Mouse (Mus musculus): ENCODE results near the gene Kidins220.
A peak's percentile ranks its signal among the peaks of the same experiment; 100 is the strongest.

The Kidins220 gene

DNA sequence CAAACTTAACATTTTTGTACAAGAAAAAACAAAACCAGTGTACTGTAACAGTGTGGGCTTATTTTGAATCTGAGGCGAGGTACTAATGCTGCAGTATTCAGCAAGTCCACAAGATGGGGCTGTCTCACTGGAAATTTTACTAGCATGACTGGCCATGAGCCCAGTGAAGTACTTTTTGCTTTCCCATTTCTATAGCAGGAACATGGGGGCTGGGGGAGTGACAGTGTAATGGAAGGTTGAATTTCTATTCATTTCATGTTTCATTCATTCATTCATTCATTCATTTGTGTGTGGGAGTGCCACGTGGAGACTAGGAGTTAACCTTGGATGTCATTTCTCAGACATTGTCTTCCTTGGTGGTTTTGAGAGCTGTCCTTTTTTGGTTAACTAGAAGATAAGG, 52.7 kb downstream of the Kidins220 start:
- DNase-seq: peak; percentile 71

DNA sequence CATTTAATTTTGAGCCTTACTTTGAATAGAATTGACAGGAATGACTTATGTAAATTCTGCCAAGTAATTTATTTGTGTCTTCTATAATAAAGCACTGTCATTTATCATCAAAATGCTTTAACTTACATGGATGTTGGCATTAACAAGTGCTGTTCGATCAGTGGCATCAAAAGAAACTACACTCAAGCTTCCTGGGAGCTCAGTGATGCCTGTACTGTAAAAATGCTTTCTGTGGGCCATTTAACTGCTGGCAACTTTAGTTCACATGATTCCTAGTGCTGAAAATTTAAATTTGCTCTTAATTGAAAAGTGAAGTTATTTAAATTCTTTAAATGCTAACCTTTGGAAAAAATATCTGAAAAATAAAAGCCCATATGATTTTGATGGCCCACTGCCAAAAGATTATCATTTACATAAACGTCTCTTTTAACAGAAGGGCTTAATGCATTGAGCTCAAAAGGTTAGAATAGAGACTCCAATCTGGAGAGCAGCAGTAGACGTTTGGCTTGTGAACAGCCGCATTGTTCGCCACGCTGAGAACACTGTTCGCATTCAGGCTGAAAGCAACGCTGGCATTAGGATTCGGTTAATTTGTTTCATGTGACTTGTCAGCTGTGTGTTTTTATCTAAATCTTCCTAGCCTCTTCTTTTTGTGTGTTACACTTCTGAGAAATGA, 59.1 kb downstream of the Kidins220 start:
- DNase-seq: no peak

DNA sequence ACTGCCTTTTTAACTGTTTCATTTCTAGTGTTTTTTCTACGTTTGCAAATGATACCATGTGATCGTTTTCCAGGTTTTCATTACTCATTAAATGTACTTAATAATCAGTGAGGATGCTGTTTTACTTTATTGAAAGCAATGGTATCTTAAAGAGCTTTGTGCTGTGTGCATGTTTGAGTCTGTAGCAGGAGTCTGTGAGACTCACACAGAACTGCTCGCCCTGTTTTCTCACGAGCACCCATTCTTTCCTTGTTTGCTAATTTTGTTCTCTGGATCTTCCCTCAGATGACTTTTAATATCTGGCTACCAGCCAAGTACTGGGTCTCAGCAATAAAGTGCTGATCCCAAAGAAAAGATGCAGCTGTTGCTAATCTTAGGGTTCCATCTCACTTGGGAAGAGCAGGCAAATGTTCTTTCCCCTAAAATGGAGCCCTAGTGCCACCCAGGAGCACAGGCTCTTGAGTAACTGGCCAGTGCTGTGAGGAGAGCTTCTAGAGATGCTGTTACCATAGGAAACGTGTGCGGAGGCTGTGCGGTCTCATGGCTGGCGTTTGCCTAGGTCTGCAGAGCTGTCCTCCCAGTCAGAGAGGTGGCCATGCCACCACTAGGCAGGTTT, 59.7 kb downstream of the Kidins220 start:
- DNase-seq: peak; percentile 9

DNA sequence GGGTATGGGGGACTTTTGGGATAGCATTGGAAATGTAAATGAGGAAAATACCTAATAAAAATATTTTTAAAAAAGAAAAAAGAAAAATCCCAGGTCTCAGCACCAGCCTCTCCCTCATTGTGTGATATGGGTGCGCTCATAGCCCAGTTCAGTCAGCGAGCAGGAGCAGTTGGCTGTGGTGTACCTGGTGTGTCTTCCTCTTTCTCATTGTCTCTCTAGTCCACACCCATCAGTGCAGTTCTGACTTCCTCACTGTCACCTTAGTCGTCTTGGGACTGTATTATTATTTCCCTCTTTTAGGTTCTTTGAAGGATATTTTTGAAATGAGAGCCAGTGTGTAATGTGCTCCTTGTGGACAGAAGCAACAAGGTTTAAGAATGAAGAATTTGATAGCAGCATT, 61.3 kb downstream of the Kidins220 start:
- no peak for DNase-seq

DNA sequence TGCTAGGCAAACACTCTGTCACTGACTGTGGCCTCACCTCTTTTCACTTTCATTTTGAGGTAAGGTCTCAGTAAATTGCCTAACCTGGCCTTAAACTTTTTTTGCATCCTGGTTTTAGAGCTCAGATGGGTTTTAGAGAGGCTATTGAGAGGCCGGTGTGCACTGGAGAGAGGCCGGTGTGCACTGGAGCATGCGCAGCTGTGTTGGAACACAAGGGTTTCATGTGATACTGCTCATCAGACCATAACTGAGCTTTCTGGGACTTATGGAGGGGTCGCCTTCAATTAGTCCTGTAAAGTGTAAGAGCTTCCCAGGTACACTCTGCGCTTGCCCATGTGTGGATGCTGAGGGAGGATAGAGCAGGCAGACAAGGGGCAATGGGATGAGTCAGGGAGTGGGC, 62.5 kb downstream of the Kidins220 start:
- no peak for DNase-seq

DNA sequence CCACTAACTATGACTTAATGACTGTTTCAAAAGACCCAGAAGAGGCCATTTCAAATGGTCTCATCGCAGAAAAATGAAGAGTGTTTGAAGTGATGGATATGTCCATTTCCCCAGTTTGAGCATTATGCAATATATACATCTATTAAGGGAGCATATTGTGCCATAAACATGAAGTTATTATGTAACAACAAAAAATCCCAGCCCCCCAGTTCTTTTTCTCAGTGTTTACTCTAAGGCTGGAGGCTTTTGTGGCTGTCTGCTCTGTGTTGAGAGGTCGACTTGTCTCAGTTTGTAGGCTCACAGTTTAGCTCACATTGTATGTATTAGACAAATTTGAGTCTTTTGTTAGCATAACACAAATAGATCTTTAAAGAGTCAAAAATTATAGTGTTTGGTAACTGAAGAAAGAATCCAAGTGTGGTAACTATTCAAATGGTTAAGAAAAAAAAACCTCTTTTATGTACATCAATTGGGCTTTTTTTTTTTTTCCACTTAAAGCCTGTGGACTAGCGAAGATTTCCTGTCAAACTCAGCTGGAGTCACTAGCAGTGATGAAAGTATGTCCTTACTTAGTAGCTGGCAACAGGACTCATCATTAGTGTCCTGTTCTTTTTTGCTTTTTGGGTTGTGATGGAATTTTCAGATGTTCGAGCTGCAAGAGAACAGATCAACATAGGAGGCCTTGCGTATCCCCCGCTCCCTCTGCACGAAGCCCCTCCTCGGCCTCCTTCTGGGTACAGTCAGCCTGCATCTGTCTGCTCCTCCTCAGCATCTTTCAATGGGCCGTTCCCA, 63.2 kb downstream of the Kidins220 start:
- DNase-seq: no peak

DNA sequence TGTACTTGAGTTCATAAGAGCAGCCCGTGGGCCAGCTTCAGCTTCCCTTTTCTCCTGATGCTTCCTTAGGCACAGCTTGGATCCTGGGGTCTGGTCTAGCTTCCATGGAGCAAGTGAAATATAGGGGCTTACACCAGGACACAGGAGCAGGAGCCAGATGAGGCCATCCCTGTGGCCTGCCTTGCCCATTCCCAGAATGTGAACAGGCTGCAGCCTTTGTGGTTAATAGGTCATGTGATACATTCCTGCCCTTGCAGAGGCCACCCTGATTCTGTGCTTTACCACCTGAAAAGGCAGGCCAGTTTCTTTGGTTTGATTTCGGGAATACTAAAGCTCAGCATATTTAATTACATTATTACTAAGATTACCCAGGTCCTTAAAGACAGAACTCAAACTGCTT, 69.3 kb downstream of the Kidins220 start:
- no peak for DNase-seq

DNA sequence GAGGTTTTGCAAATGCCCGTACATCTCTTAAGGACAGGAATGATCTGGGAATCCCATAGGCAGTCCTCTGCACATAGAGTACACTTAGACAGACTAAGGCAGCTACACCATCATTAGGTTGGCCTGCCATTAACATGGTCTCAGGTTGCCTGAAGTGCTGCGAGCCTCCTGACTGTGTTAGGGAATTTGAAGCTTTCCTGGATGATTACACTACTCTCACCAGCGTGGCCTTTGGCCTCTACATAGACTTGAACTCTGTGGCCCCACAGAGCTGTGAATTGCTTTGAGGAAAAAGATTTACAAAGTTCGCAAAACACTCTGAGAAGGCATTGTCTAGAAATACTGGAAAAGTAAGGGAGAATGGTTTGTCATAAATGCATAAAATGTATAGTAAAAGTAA, 69.9 kb downstream of the Kidins220 start:
- no peak for DNase-seq

DNA sequence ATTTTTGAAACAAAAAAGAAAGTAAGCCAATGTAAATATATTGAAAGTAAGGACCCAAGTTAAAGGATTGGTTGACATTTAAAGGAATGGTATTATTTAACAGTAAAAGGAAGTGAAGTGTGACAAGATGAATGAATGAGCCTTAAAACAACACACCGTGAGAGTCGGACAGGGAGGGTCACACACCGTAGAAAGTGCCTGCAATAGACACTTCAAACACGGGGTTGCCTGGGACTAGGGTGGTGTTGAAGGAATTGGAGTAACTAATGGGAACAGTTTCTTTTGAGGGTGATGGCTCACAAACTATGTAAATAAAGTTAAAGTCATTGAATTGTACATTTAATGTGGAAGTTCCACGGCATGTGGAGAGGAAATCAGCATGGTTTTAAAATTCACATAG, 74.5 kb downstream of the Kidins220 start:
- no peak for DNase-seq

DNA sequence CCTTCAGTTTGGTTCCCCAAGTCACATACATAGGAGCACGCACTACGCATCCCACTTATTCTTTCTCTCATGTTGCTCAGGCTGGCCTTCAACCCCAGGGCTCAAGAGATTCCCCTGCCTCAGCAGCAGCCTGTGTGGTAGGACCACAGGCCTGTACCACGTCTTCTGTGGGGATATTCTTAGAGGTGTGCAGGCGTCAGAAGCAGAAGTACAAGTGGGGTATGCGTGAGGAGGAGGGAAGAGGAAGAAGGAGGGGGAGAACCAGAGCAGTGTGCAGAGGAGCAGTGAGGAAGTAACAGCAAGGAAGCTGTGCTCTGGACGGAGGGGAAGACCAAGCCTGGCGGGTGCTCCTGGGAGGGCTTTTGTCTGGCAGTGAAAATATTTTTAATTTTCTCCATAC, 79.8 kb downstream of the Kidins220 start:
- DNase-seq: no peak

DNA sequence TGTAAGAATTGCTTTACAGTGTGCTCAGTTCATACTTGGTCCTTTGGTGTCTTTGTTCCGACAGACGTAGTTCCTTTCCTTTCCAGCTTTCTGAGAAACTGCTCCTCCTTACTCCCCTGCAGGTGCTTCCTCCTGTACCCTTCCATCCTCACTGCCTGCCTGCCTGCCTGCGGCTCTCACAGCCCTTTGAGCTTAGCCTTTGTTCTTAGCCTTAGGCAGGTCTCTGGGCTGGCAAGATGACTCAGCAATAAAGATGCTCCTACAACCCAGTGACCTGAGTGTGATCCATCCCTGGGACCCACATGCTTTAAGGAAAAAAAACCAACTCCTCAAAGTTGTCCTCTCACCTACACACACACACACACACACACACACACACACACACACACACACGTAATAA, 80.2 kb downstream of the Kidins220 start:
- no peak for DNase-seq

DNA sequence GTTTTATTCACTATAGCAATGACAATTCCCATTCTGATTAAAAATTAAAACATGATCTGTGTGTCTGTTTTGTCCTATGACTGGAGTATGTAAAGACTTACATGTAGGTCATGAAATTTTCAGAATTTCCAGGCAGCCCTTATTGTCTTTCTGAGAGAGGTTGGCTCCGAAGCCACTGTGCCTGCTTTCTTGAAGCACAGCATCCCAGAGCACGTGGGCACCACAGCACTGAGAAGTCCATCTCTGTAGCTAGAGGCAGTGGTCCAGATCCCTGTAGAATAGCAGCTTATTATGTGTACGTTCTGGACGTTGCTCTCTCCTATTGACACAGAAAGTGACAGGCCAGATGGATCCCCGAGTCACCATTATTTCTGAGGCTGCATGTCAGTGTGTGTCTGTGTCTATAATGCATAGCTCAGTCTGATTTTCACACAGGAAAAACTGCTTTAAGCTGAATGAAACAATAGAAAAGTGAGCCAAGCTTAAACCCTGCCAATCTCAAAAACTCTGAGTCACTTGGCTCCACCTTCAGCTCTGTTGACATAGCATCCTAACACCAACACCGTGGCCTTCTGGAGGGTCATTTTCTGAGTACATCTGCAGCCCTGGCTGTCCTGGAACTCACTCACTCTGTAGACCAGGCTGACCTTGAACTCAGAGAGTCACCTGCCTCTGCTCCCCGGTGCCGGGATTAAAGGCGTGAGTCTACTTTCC, 84.9 kb downstream of the Kidins220 start:
- DNase-seq: no peak

DNA sequence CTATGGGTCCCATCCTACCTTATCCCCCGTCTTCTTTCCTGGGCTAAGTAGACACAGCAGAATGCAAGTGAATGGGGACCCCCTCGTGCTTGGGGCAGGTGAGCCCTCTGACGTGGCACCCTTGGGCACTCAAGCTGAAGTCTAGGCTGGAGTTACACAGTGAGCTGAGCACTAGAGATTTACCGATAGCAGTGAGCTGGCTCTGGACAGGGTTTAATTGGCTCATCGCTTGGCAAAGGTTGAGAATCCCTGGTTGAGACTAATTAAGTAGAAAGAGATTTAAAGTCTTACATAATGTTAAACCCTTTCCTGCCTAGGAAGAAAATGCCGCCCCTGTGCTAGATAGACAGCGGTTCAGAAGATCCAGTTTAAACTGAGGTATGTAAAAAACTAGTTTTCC, 86.2 kb downstream of the Kidins220 start:
- DNase-seq: no peak

DNA sequence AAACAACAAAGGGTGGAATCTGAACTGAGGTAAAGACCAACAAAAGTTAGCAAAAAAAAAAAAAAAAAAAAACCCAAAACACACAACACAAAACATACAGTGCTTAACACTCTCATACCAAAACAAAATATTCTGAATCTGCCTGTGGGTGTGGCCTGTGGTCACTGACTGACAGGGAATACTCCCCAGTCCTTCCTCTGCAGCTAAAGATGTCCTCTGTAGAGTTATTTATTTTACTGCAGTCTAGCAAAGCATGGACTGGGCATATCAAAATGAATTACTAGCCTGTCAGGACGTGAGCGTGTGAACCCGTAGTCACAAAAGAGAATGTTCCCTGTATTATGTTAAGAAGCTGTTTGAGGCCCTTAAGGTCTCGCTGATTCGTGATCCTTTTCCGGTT, 87.5 kb downstream of the Kidins220 start:
- no peak for DNase-seq

DNA sequence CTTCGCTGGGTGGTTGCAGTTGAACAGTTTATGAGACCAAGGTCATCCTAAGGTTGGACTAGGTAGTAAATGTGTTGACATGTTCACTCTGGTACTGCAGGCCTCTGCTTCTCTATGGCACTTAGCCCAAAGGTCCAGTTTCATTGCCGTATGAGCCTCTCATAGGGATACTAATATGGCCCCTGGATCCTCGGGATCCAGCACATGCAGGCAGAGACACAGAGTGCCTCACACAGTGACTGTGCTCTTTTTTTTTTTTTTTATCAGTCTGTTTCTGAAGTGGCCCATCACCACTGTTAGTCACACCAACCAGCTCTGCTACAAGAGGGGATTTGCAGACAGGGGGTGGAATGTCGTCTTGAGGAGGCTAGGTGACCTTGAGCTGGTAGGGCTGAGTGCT, 98.6 kb downstream of the Kidins220 start:
- no peak for DNase-seq

DNA sequence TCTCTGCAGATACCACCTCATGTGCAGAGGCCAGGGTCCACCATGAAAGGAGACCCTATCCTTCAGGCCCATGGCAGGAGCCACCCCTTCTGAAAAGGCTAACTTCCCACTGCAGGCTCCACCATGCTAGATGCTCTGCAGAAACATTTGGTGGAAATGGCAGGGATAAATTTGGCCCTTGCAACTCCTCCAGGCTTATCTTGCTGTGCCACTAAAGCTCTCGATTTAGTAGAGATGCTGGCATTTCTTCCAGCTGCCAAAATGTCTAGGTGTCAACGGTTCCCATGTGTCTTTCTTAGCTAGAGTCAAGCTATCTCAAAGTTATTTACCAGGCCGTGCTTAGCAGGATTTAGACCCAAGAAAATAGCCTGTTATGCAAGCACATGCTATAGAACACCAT, 99.6 kb downstream of the Kidins220 start:
- DNase-seq: no peak

DNA sequence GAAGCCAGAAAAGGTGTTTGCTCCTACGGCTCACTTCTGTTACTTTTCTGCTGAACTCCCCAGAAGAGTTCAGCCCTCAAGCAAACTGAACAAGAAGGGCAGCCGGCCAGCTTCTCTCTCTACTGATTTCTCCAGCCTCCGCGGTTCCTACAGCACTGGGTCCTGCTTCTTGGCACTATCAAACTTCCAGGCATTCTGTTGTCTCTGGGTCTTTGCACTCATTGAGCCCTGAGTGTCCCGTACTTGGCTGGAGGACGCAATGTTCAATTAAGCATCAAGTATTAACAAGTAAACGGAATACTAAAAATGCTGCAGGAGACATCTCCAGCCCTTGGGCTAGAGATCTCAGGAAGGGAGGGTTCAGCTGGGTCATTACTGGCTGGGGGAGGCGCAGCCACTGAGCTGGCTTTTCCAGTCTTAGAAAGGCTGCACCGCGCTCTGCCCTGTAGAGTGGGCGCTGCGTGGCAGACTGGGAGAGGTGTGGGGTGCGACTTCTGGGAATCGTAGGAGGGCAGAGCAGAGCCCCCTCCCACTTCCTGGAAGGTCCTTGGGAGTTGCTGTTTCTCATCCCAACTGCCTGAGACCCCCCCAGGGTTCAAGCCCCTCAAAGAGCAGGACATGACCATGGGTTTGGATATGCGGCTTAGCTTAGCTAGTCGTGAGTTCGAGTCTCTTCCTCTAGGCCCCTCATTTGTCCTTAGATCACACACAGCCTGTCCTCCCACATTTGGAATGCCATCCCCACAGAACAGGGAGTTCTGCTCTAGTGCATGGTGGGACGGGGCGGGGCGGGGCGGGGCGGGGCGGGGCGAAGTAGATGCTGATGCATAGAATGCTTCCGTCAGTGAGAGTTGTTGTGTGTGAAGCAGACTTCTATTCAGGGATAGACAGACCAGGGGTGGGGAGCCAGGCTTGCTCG, 108.8 kb downstream of the Kidins220 start:
- DNase-seq: no peak

DNA sequence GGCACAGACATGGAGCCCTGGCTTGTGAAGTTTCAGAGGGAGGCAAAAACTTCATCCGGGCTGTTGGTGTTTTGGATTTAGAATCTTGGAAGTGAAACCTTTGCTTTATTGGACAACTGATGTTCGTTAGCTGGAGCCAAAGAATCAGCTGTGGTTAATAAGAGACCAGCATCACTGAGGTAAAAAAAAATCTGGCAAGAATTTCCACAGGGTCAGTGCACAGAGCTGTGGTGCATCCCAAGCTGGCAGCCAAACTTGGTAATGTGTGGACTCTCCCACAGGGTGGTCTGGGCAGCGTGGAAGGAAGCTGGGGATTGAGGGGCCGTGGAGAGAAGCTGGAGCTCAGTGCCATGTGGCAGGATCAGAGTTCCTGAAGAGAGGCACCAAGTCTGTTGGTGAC, 112.2 kb downstream of the Kidins220 start:
- no peak for DNase-seq

DNA sequence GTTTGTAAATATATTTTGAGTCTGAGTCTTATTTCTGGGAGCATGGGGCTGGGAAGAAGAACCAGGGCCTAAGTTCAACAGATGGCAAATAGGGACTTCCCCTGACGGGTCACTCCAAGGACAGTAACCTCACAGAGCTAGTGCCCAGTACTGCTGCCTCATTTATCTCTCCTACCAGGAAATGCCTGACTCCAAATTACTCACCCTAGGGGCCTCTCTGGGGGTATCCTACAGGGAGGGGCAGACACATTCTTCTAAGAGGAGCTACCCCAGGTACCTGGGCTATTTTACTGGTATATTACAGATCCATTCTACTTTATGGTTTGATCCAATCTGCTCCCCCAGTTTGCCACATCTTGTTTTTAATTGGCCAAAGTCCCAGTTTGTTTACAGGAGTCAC, 114.7 kb downstream of the Kidins220 start:
- no peak for DNase-seq

DNA sequence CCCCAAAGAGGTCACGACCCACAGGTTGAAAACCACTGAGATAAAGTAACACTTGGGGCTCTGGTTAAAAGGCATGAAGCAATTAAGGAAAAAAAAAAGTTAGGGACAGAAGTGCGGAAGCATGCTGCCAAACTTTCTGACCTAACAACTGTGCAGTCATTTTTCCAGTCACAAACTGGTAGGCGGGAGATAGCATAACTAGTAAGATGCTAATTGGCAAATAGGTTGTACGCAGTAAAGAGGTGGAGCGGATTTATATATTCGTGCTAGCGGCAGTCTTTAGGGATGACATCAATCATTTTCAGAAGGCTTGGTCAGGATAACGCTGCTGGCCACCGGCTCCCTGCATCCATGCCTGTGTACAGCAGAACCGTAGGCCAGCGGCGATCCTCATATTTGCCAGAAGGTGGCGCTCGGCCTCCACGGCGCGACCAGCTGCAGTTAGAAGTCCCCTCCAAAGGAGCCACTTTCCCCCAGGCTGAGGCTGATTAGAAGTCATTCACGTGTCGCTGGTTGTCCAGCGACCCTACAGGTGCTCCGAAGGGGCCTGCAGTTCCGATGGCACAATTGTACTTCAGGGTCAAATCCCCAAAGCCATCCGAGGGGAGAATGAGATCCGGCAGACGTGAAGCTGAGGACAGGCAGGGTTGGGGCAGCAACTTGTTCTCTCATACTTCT, 117.4 kb downstream of the Kidins220 start:
- peak; percentile 90 for DNase-seq

DNA sequence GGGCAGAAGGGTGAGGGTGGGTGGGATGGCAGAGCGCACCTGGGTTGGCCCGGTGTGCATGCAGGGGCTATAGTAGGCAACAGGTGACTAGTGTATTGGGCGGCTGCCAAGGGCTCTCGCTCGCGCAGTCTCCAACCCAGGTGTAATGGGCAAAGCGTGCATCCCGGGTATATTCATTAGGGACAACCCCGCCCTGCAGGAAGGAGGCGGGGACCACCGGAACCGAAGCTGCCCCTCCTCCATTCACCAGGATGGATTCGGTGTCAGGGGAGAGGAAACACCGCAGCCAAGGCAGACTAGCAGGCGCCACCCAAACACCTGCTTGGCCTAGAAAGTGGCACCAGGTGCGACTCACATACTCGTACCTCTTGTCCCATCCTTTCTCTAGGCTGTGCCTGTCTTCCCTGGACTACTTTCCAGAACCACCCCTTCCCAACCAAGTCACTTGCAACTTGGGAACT, 118.1 kb downstream of the Kidins220 start:
- peak; percentile 51 for DNase-seq

Data from lung, postnatal 14 days (tissue).